Mouse (Mus musculus) kidney, adult 11 months (tissue): ENCODE results near the gene P3h1.
"Not testable (repeated sequence)": the region's sequence is repeated elsewhere in the genome, so short reads cannot be mapped to it uniquely, and the experiment has no call there.

Experiments
- DNase-seq: peaks from one replicate; pipeline ENCODE4 v3.0.0; 2022

Gene P3h1

GRCm38 (mm10) chr4:119275726-119276125 is 43.0 kb downstream of the P3h1 start:
- DNase-seq: no peak

GRCm38 (mm10) chr4:119278784-119279183 is 46.1 kb downstream of the P3h1 start:
- DNase-seq: not testable (repeated sequence)

- no peak for DNase-seq
Measured at GRCm38 (mm10) chr4:119284861-119285260, 52.1 kb downstream of the P3h1 start.

- DNase-seq: no peak
Measured at GRCm38 (mm10) chr4:119285336-119285735, 52.6 kb downstream of the P3h1 start.

- DNase-seq: no peak
Measured at GRCm38 (mm10) chr4:119291921-119292320, 59.2 kb downstream of the P3h1 start.

- DNase-seq: peak; percentile 47
Measured at GRCm38 (mm10) chr4:119292771-119293573, 60.3 kb downstream of the P3h1 start.

- DNase-seq: no peak
Measured at GRCm38 (mm10) chr4:119293574-119294258, 61.0 kb downstream of the P3h1 start.

- DNase-seq: peak; percentile 99
Measured at GRCm38 (mm10) chr4:119294415-119295133, 61.9 kb downstream of the P3h1 start, which contains the start of gene Ybx1. TSS of gene Ybx1 (minus strand) at chr4:119294604.

- DNase-seq: no peak
Measured at GRCm38 (mm10) chr4:119295134-119295453, 62.4 kb downstream of the P3h1 start.

GRCm38 (mm10) chr4:119297361-119297760 is 64.6 kb downstream of the P3h1 start:
- no peak for DNase-seq
